Mouse (Mus musculus) forebrain, embryonic 14.5 days (tissue): ENCODE measurements at regions not wholly inside any gene's neighbourhood (a gene's known extent, or its start where the extent isn't known, plus 50 kb on each side); places are given as distances from the start of the nearest gene placed in this dataset.
A peak's percentile ranks its signal among the peaks of the same experiment; 100 is the strongest.

Experiments used
- ATAC-seq: fragments of 200-750 bp; cut with Nextera tagmentation; 2 replicates; pipeline ENCODE4 v1.8.0; 2017; ENCODE audit warnings: mild to moderate bottlenecking, moderate library complexity
- DNase-seq: peaks from one replicate; pipeline ENCODE4 v3.0.0-alpha.2; 2015; ENCODE audit warnings: low spot score
- H3K27ac ChIP-seq: fragments of 300-500 bp; sonication (generic); 2 replicates; pipeline ENCODE4 v1.5.1; 2014; ENCODE audit warnings: low read depth, mild to moderate bottlenecking, control low read depth, low read length, moderate library complexity
- H3K27me3 ChIP-seq: fragments of 300-500 bp; sonication (generic); replicated peaks from 2 replicates; pipeline ENCODE4 v1.6.1; 2014; ENCODE audit warnings: low read length, control low read depth, mixed read lengths; ENCODE audit not compliant: control insufficient read depth, insufficient read depth
- H3K36me3 ChIP-seq: fragments of 300-500 bp; sonication (generic); 2 replicates; pipeline ENCODE4 v1.6.1; 2014; ENCODE audit warnings: low read length, control low read depth; ENCODE audit not compliant: control insufficient read depth, insufficient read depth
- H3K4me1 ChIP-seq: fragments of 300-500 bp; sonication (generic); 2 replicates; pipeline ENCODE4 v1.6.1; 2014; ENCODE audit warnings: antibody characterized with exemption, low read length, control low read depth; ENCODE audit not compliant: control insufficient read depth, insufficient read depth
- H3K4me2 ChIP-seq: fragments of 300-500 bp; sonication (generic); 2 replicates; pipeline ENCODE4 v1.6.1; 2014; ENCODE audit warnings: mild to moderate bottlenecking, control low read depth, low read length
- H3K4me3 ChIP-seq: fragments of 300-500 bp; sonication (generic); 2 replicates; pipeline ENCODE4 v1.5.1; 2014; ENCODE audit warnings: low read depth, low read length, control low read depth
- H3K9ac ChIP-seq: fragments of 300-500 bp; sonication (generic); 2 replicates; pipeline ENCODE4 v1.6.1; 2014; ENCODE audit warnings: mild to moderate bottlenecking, low read length, control low read depth, moderate library complexity
- H3K9me3 ChIP-seq: fragments of 300-500 bp; sonication (generic); replicated peaks from 2 replicates; pipeline ENCODE4 v1.6.1; 2016; ENCODE audit warnings: low read length, control low read depth, mixed read lengths; ENCODE audit not compliant: control insufficient read depth
- WGBS: fragments of 180-500 bp; shearing (Covaris S2); extraction: QIAGEN DNeasy Blood & Tissue Kit; methylation state at CpG from one replicate; pipeline ENCODE4 v1.1.7; 2014; 5-methylcytosine and 5-hydroxymethylcytosine counted together

GRCm38 (mm10) chr6:89240168-89240705 lies 122.2 kb downstream of the Plxna1 start:
- WGBS = 27% methylated on average over 4 of the region's 4 CpGs
- DNase-seq (no peak), ATAC-seq (no peak)
- Histone ChIP-seq H3K9ac (no peak overlapping the region), H3K27me3 (no peaks in the 10 kb centered on the region), H3K36me3 (no peaks in the 10 kb centered on the region), H3K9me3 (no peaks in the 10 kb centered on the region), H3K4me3 (no peak overlapping the region), H3K4me2 (no peak overlapping the region), H3K27ac (no peak overlapping the region), H3K4me1 (peaks cover 18% of the 10 kb centered on the region)

- H3K27ac ChIP-seq = no peak overlapping the region
- 12% methylated on average over 18 of the region's 18 CpGs for WGBS
Measured at GRCm38 (mm10) chr6:89242371-89243288, 119.8 kb downstream of the Plxna1 start.

GRCm38 (mm10) chr6:89245506-89245905 lies 116.9 kb downstream of the Plxna1 start:
- H3K27me3 ChIP-seq = no peaks in the 10 kb centered on the region
- no peak for DNase-seq
- H3K27ac ChIP-seq = no peak overlapping the region

More at GRCm38 (mm10) chr6:89242371-89243288, 119.8 kb downstream of the Plxna1 start:
- peak; percentile 54 for DNase-seq
- Histone ChIP-seq H3K9me3 (no peaks in the 10 kb centered on the region), H3K4me1 (no peaks in the 10 kb centered on the region; the same call in 1 of the 2 replicates), H3K4me3 (no peak overlapping the region), H3K36me3 (no peaks in the 10 kb centered on the region), H3K9ac (no peak overlapping the region), H3K27me3 (no peaks in the 10 kb centered on the region), H3K4me2 (no peak overlapping the region)
- ATAC-seq = 0 out of 2 replicates have a peak, but pooled peaks have one; percentile 19

GRCm38 (mm10) chr6:89246261-89246660 lies 116.2 kb downstream of the Plxna1 start:
- Histone ChIP-seq H3K4me3 (no peak overlapping the region), H3K4me2 (no peak overlapping the region), H3K36me3 (no peaks in the 10 kb centered on the region), H3K9me3 (no peaks in the 10 kb centered on the region), H3K9ac (no peak overlapping the region), H3K27me3 (no peaks in the 10 kb centered on the region), H3K27ac (no peak overlapping the region), H3K4me1 (no peaks in the 10 kb centered on the region; the same call in 1 of the 2 replicates)
- WGBS = 94% methylated on average over 5 of the region's 5 CpGs
- no peak for ATAC-seq
- DNase-seq = no peak

More at GRCm38 (mm10) chr6:89245506-89245905, 116.9 kb downstream of the Plxna1 start:
- WGBS = 49% methylated on average over 8 of the region's 8 CpGs
- no peaks in the 10 kb centered on the region for H3K36me3 ChIP-seq
- no peak for ATAC-seq
- H3K4me2 ChIP-seq = no peak overlapping the region
- no peak overlapping the region for H3K9ac ChIP-seq
- no peaks in the 10 kb centered on the region for H3K9me3 ChIP-seq
- H3K4me3 ChIP-seq = no peak overlapping the region
- no peaks in the 10 kb centered on the region; the same call in 1 of the 2 replicates for H3K4me1 ChIP-seq

DNA sequence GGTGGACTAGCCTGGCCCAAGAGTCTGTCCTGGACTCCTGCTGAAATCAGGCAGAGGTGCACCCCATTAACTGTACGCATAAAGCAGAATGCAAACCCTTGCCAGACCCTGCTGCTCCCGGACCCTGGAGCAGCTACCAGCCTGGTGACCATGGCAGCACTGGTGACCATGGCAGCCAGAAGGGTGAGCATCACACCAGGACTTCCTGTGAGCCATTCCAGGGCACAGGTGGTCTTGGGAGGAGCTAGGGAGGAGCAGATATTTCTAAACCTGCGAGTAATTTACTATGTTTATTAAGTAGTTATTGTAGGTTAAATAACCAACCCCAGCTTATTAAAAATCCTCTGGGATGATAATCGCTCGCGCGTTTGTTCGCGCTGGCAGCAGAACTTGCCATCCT lies 113.8 kb downstream of the Plxna1 start:
- 81% methylated on average over 9 of the region's 9 CpGs for WGBS
- H3K27ac ChIP-seq = no peak overlapping the region
- no peak for DNase-seq
- no peak overlapping the region for H3K4me3 ChIP-seq
- no peaks in the 10 kb centered on the region for H3K27me3 ChIP-seq
- no peak for ATAC-seq
- H3K36me3 ChIP-seq = no peaks in the 10 kb centered on the region
- no peaks in the 10 kb centered on the region; the same call in 1 of the 2 replicates for H3K4me1 ChIP-seq
- no peaks in the 10 kb centered on the region for H3K9me3 ChIP-seq
- no peak overlapping the region for H3K4me2 ChIP-seq
- no peak overlapping the region for H3K9ac ChIP-seq

GRCm38 (mm10) chr6:89249303-89249702 lies 113.1 kb downstream of the Plxna1 start:
- DNase-seq = no peak
- no peak overlapping the region for H3K27ac ChIP-seq

DNA sequence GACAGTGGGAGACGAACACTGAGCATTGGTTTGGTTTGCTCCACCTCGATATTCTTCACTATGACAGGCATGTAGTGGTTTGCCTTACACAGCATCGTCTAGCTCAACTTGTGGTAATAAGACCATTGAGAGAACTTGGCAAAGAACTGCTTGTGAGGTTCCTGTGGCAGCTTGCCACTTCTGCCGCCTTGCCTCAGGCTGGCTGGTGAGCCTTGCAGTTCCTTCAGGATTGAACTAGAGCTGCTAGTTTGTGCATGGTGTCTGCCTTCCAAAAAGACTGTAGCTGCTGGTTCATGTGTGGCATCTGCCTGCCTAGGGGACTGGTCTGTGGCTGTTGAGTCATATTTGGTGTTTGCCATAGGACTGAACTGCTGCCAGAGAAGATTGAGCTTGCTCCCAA lies 110.8 kb downstream of the Plxna1 start:
- Histone ChIP-seq H3K4me3 (no peak overlapping the region), H3K36me3 (no peaks in the 10 kb centered on the region), H3K9me3 (no peaks in the 10 kb centered on the region), H3K27me3 (no peaks in the 10 kb centered on the region), H3K27ac (no peak overlapping the region), H3K4me1 (no peaks in the 10 kb centered on the region; the same call in 1 of the 2 replicates), H3K9ac (no peak overlapping the region), H3K4me2 (no peak overlapping the region)
- peak; percentile 60 for DNase-seq
- 69% methylated on average over 4 of the region's 4 CpGs for WGBS
- ATAC-seq = no peak

More at GRCm38 (mm10) chr6:89249303-89249702, 113.1 kb downstream of the Plxna1 start:
- 75% methylated on average over 8 of the region's 8 CpGs for WGBS
- Histone ChIP-seq H3K4me3 (no peak overlapping the region), H3K4me1 (no peaks in the 10 kb centered on the region; the same call in 1 of the 2 replicates), H3K9me3 (no peaks in the 10 kb centered on the region), H3K36me3 (no peaks in the 10 kb centered on the region), H3K4me2 (no peak overlapping the region), H3K9ac (no peak overlapping the region), H3K27me3 (no peaks in the 10 kb centered on the region)
- no peak for ATAC-seq

GRCm38 (mm10) chr6:89256022-89256421 lies 106.4 kb downstream of the Plxna1 start:
- H3K9ac ChIP-seq = no peak overlapping the region
- H3K4me2 ChIP-seq = no peak overlapping the region
- H3K4me1 ChIP-seq = no peaks in the 10 kb centered on the region
- DNase-seq (no peak), ATAC-seq (no peak)
- H3K9me3 ChIP-seq = no peaks in the 10 kb centered on the region
- no peaks in the 10 kb centered on the region for H3K27me3 ChIP-seq
- H3K4me3 ChIP-seq = no peak overlapping the region
- WGBS = 38% methylated on average over 4 of the region's 4 CpGs
- no peak overlapping the region for H3K27ac ChIP-seq
- H3K36me3 ChIP-seq = no peaks in the 10 kb centered on the region
